Mouse (Mus musculus) intestine, embryonic 14.5 days (tissue): ENCODE measurements at regions not wholly inside any gene's neighbourhood (a gene's known extent, or its start where the extent isn't known, plus 50 kb on each side); places are given as distances from the start of the nearest gene placed in this dataset.
A peak's percentile ranks its signal among the peaks of the same experiment; 100 is the strongest.

ENCODE experiments used
- ATAC-seq: fragments of 200-750 bp; cut with Nextera tagmentation; replicated peaks from 2 replicates; pipeline ENCODE4 v1.8.0; 2017; ENCODE audit warnings: low read depth, moderate number of reproducible peaks, moderate TSS enrichment, moderate library complexity; ENCODE audit not compliant: low FRiP score, low TSS enrichment
- DNase-seq: peaks from one replicate; pipeline ENCODE4 v3.0.0-alpha.2; 2018; ENCODE audit warnings: low spot score
- H3K27ac ChIP-seq: fragments of 300-500 bp; sonication (generic); 2 replicates; pipeline ENCODE4 v1.5.1; 2014; ENCODE audit warnings: low read depth, mild to moderate bottlenecking, control low read depth
- H3K27me3 ChIP-seq: fragments of 300-500 bp; sonication (generic); replicated peaks from 2 replicates; pipeline ENCODE4 v1.6.1; 2014; ENCODE audit warnings: low read length, control low read depth; ENCODE audit not compliant: control insufficient read depth, insufficient read depth
- H3K36me3 ChIP-seq: fragments of 300-500 bp; sonication (generic); 2 replicates; pipeline ENCODE4 v1.6.1; 2014; ENCODE audit warnings: low read length, control low read depth; ENCODE audit not compliant: control insufficient read depth, insufficient read depth
- H3K4me1 ChIP-seq: fragments of 300-500 bp; sonication (generic); replicated peaks from 2 replicates; pipeline ENCODE4 v1.6.1; 2014; ENCODE audit warnings: low read length, control low read depth, mixed read lengths; ENCODE audit not compliant: control insufficient read depth, insufficient read depth
- H3K4me2 ChIP-seq: fragments of 300-500 bp; sonication (generic); 2 replicates; pipeline ENCODE4 v1.6.1; 2014; ENCODE audit warnings: low read length
- H3K4me3 ChIP-seq: fragments of 300-500 bp; sonication (generic); 2 replicates; pipeline ENCODE4 v1.5.1; 2014; ENCODE audit warnings: low read depth, low read length, control low read depth, mixed read lengths
- H3K9ac ChIP-seq: fragments of 300-500 bp; sonication (generic); 2 replicates; pipeline ENCODE4 v1.6.1; 2014; ENCODE audit warnings: mild to moderate bottlenecking, low read length
- H3K9me3 ChIP-seq: fragments of 300-500 bp; sonication (generic); 2 replicates; pipeline ENCODE4 v1.6.1; 2016; ENCODE audit warnings: low read length, control low read depth; ENCODE audit not compliant: control insufficient read depth
- WGBS: fragments of 180-500 bp; shearing (Covaris S2); extraction: QIAGEN DNeasy Blood & Tissue Kit; methylation state at CpG from one replicate; pipeline ENCODE4 v1.1.7; 2014; 5-methylcytosine and 5-hydroxymethylcytosine counted together

DNA sequence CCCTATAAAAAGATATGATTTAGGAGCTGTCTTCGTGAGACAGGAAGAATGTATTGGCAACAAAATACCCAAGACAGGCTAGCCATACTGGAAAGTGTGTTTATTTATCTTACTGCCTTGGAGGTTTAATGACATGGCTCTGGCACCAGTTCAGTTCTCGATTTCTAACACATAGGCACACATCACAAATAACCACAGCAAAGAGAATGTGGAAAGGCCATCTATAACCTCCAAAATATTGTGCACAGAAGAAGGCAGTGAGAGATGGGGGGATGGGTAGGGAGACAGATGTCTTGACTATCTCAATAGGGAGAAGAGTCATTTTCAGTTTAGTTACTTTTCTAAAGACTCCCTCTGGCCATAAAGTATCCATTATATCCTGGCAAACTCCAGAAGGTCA, 90.5 kb downstream of the Minar1 start:
- Histone ChIP-seq H3K4me3 (no peak overlapping the region), H3K36me3 (no peaks in the 10 kb centered on the region), H3K4me2 (no peak overlapping the region), H3K27ac (no peak overlapping the region), H3K9ac (no peak overlapping the region), H3K4me1 (no peaks in the 10 kb centered on the region), H3K27me3 (no peaks in the 10 kb centered on the region), H3K9me3 (no peaks in the 10 kb centered on the region)
- ATAC-seq (no peak), DNase-seq (no peak)
- 49% methylated on average over 2 of the region's 2 CpGs for WGBS

DNA sequence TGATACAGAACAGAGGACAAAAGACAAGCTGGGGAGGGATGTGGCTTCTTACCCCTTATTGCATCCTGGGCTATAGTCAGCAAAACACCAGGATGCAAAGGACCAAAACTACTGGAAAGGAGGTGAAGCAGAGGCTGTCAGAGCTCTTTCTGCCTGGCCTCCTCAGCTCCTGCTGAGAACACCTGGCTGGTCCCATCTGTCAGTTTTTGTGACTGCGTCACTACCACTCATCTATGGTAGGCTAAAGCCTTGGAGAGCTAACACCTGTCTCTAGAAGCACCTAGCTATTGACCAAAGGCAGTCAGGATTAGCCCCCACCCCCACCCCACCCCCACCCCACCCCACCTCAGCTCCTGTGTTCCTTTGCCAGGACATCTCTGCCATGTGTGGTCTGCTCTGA, 98.8 kb downstream of the Minar1 start:
- Histone ChIP-seq H3K4me2 (no peak overlapping the region), H3K4me1 (no peaks in the 10 kb centered on the region), H3K4me3 (no peak overlapping the region), H3K27ac (no peak overlapping the region), H3K9me3 (no peaks in the 10 kb centered on the region), H3K36me3 (no peaks in the 10 kb centered on the region), H3K27me3 (no peaks in the 10 kb centered on the region), H3K9ac (no peak overlapping the region)
- ATAC-seq (no peak), DNase-seq (no peak)
- 76% methylated on average over 1 of the region's 1 CpGs for WGBS

- no peak overlapping the region for H3K27ac ChIP-seq
- H3K9me3 ChIP-seq: no peaks in the 10 kb centered on the region
- H3K4me2 ChIP-seq: no peak overlapping the region
- no peaks in the 10 kb centered on the region for H3K27me3 ChIP-seq
- no peaks in the 10 kb centered on the region for H3K36me3 ChIP-seq
- 28% methylated on average over 3 of the region's 3 CpGs for WGBS
- DNase-seq (no peak), ATAC-seq (no peak)
- no peak overlapping the region for H3K4me3 ChIP-seq
- no peak overlapping the region for H3K9ac ChIP-seq
- no peaks in the 10 kb centered on the region for H3K4me1 ChIP-seq
Measured at GRCm38 (mm10) chr9:89523705-89524104, 99.2 kb downstream of the Minar1 start.

- Histone ChIP-seq H3K9ac (no peak overlapping the region), H3K36me3 (no peaks in the 10 kb centered on the region), H3K4me1 (no peaks in the 10 kb centered on the region), H3K4me2 (no peak overlapping the region), H3K9me3 (no peaks in the 10 kb centered on the region), H3K27me3 (no peaks in the 10 kb centered on the region), H3K4me3 (no peak overlapping the region), H3K27ac (no peak overlapping the region)
- WGBS: 88% methylated on average over 6 of the region's 6 CpGs
- no peak for DNase-seq
- no peak; the same call in 1 of the 2 replicates for ATAC-seq
Measured at GRCm38 (mm10) chr9:89508407-89509101, 114.4 kb downstream of the Minar1 start.

DNA sequence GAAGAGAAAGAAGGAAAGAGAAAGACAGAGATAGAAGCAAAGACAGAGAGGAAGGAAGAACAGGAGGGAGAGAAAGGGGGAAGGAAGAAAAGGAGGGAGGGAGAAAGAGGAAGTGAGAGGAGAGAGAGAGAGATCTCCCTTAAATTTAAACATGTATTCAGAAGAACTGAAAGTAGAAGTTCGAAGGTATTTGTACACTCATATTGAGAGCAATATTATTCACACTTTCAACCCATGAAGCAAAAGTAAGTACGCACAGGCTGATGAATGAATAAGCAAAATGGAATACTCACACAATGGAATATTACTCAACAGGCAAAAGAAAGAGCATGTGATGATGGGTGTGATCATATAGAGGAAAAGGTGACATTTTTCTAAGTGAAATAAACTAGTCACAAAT, 120.8 kb downstream of the Minar1 start:
- Histone ChIP-seq H3K36me3 (no peaks in the 10 kb centered on the region), H3K4me2 (no peak overlapping the region), H3K9me3 (no peaks in the 10 kb centered on the region), H3K9ac (no peak overlapping the region), H3K4me1 (no peaks in the 10 kb centered on the region), H3K27me3 (no peaks in the 10 kb centered on the region), H3K27ac (no peak overlapping the region), H3K4me3 (no peak overlapping the region)
- no peak for ATAC-seq
- no peak for DNase-seq
- 88% methylated on average over 2 of the region's 2 CpGs for WGBS

- Histone ChIP-seq H3K4me3 (no peak overlapping the region), H3K9ac (no peak overlapping the region), H3K9me3 (no peaks in the 10 kb centered on the region), H3K4me2 (0 out of 2 replicates have a peak overlapping the region, but pooled peaks have one; percentile 15), H3K36me3 (no peaks in the 10 kb centered on the region), H3K27me3 (no peaks in the 10 kb centered on the region), H3K27ac (no peak overlapping the region), H3K4me1 (no peaks in the 10 kb centered on the region; the same call in 1 of the 2 replicates)
- 31% methylated on average over 5 of the region's 7 CpGs for WGBS
- DNase-seq (no peak), ATAC-seq (no peak)
Measured at GRCm38 (mm10) chr9:89497399-89497749, 125.6 kb downstream of the Minar1 start.

- no peak for DNase-seq
- Histone ChIP-seq H3K4me2 (peak overlapping the region; percentile 15; the same call in 1 of the 2 replicates), H3K4me3 (no peak overlapping the region), H3K27ac (no peak overlapping the region), H3K36me3 (no peaks in the 10 kb centered on the region), H3K4me1 (no peaks in the 10 kb centered on the region; the same call in 1 of the 2 replicates), H3K27me3 (no peaks in the 10 kb centered on the region), H3K9me3 (no peaks in the 10 kb centered on the region), H3K9ac (peak overlapping the region; percentile 3; the same call in 1 of the 2 replicates)
- ATAC-seq: no peak
- WGBS: 26% methylated on average over 14 of the region's 14 CpGs
Measured at GRCm38 (mm10) chr9:89496729-89497398, 126.1 kb downstream of the Minar1 start.

DNA sequence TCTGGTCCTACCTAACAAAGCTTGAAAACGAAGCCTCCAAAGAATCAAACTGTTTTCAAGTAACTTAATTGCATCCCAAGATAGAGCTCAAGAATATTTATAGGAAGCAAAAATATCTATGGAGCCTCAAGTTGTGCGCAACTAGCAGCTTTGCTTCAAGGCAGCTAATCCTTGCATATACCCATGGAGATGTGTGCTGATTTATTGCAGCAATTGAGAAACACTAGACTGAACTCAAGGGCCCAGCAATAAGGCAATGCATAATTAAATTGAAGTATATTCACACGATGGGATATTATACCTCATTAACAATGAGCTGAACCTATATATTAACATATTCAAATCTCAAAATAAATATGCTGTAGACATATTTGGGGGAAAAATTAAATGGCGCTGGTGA, 135.3 kb downstream of the Minar1 start:
- ATAC-seq: no peak
- H3K4me2 ChIP-seq: no peak overlapping the region
- DNase-seq: no peak
- H3K36me3 ChIP-seq: no peaks in the 10 kb centered on the region
- H3K9ac ChIP-seq: no peak overlapping the region
- H3K27me3 ChIP-seq: no peaks in the 10 kb centered on the region
- no peaks in the 10 kb centered on the region for H3K9me3 ChIP-seq
- H3K4me1 ChIP-seq: no peaks in the 10 kb centered on the region
- H3K27ac ChIP-seq: no peak overlapping the region
- WGBS: 78% methylated on average over 4 of the region's 4 CpGs
- no peak overlapping the region for H3K4me3 ChIP-seq

- no peak for ATAC-seq
- no peaks in the 10 kb centered on the region for H3K36me3 ChIP-seq
- H3K9ac ChIP-seq: no peak overlapping the region
- no peaks in the 10 kb centered on the region for H3K9me3 ChIP-seq
- no peak overlapping the region for H3K4me2 ChIP-seq
- H3K4me1 ChIP-seq: no peaks in the 10 kb centered on the region
- H3K4me3 ChIP-seq: no peak overlapping the region
- 78% methylated on average over 3 of the region's 3 CpGs for WGBS
- no peak overlapping the region for H3K27ac ChIP-seq
- DNase-seq: no peak
- no peaks in the 10 kb centered on the region for H3K27me3 ChIP-seq
Measured at GRCm38 (mm10) chr9:89479406-89479805, 143.5 kb downstream of the Minar1 start.
